Mouse (Mus musculus) myocyte (in vitro differentiated cells): ENCODE measurements at regions not wholly inside any gene's neighbourhood (a gene's known extent, or its start where the extent isn't known, plus 50 kb on each side); places are given as distances from the start of the nearest gene placed in this dataset.

ENCODE experiments used
- H3K27me3 ChIP-seq: one replicate; pipeline ENCODE4 v1.6.1; 2011; ENCODE audit not compliant: control insufficient read depth, insufficient read depth, insufficient read length
- H3K36me3 ChIP-seq: one replicate; pipeline ENCODE4 v1.6.1; 2011; ENCODE audit not compliant: control insufficient read depth, insufficient read depth
- H3K4me2 ChIP-seq: one replicate; pipeline ENCODE4 v1.6.1; 2011; ENCODE audit warnings: low read depth, control low read depth
- H3K4me3 ChIP-seq: one replicate; pipeline ENCODE4 v1.5.1; 2011; ENCODE audit warnings: mild to moderate bottlenecking, control low read depth, moderate library complexity
- H3K79me2 ChIP-seq: one replicate; pipeline ENCODE4 v1.6.1; 2011; ENCODE audit not compliant: control insufficient read depth, insufficient read depth
- H3ac ChIP-seq: one replicate; pipeline ENCODE4 v1.6.1; 2011; ENCODE audit not compliant: control insufficient read depth, insufficient read length
- CEBPB ChIP-seq: IDR thresholded peaks from 2 replicates; pipeline ENCODE4 v1.6.1; 2011; ENCODE audit warnings: mild to moderate bottlenecking, moderate library complexity; ENCODE audit not compliant: poor library complexity, insufficient read depth, severe bottlenecking
- E2F4 ChIP-seq: IDR thresholded peaks from one replicate; pipeline ENCODE4 v1.6.1; 2011; ENCODE audit warnings: mild to moderate bottlenecking, control low read depth, moderate library complexity; ENCODE audit not compliant: insufficient read depth
- MAX ChIP-seq: IDR thresholded peaks from one replicate; pipeline ENCODE4 v1.6.1; 2011; ENCODE audit warnings: low read depth, mild to moderate bottlenecking, control low read depth
- MYOD1 ChIP-seq, 3 experiments: IDR thresholded peaks; one replicate each; pipeline ENCODE4 v1.6.1; 2011; ENCODE audit warnings: control low read depth in 2 of 3, low read depth in 2 of 3, mild to moderate bottlenecking in 2 of 3, moderate library complexity in 1 of 3; ENCODE audit not compliant: insufficient read length in 2 of 3, control insufficient read depth in 1 of 3
- MYOG ChIP-seq, 3 experiments: IDR thresholded peaks; one replicate each; pipeline ENCODE4 v1.6.1; 2011; ENCODE audit warnings: control low read depth in 2 of 3, low read depth in 2 of 3, mild to moderate bottlenecking in 2 of 3; ENCODE audit not compliant: insufficient read length in 2 of 3, control insufficient read depth in 1 of 3, insufficient read depth in 1 of 3
- POLR2A ChIP-seq: IDR thresholded peaks from one replicate; pipeline ENCODE4 v1.6.1; 2011; ENCODE audit warnings: low read depth, mild to moderate bottlenecking, control low read depth, moderate library complexity; ENCODE audit not compliant: insufficient read length
- POLR2AphosphoS2 ChIP-seq: IDR thresholded peaks from one replicate; pipeline ENCODE4 v1.6.1; 2011; ENCODE audit warnings: low read depth, control low read depth; ENCODE audit not compliant: insufficient read length
- REST ChIP-seq: IDR thresholded peaks from one replicate; pipeline ENCODE4 v1.6.1; 2011; ENCODE audit warnings: mild to moderate bottlenecking, control low read depth, moderate library complexity; ENCODE audit not compliant: insufficient read depth, insufficient read length
- SRF ChIP-seq: IDR thresholded peaks from one replicate; pipeline ENCODE4 v1.6.1; 2011; ENCODE audit warnings: low read depth; ENCODE audit not compliant: control insufficient read depth, insufficient read length
- TCF12 ChIP-seq: IDR thresholded peaks from one replicate; pipeline ENCODE4 v1.6.1; 2011; ENCODE audit warnings: mild to moderate bottlenecking, control low read depth; ENCODE audit not compliant: poor library complexity, insufficient read depth, severe bottlenecking
- TCF3 ChIP-seq: IDR thresholded peaks from one replicate; pipeline ENCODE4 v1.6.1; 2011; ENCODE audit warnings: low read depth, control low read depth; ENCODE audit not compliant: insufficient read length
- USF1 ChIP-seq: IDR thresholded peaks from one replicate; pipeline ENCODE4 v1.6.1; 2011; ENCODE audit warnings: low read depth, mild to moderate bottlenecking, control low read depth, moderate library complexity

DNA sequence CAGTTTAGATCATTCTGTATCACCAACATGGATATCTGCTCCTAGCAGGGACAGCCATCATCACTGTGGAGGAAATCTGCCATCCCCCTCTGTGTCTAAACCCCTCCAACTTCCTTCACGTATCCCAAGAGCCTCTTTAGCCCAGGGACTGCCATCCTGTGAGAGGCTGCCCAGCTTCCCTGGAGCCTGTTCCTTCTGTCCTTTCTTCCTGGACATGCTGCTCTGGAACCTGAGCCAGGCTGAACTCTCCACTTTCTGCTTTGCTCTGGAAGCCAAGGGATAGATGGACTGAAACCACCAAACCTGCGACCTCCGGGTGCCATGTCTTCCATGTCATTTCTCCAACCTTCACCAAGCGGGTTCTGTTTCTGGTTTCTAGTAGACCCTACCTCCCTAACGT lies 335.3 kb upstream of the Jarid2 start:
- Histone ChIP-seq H3K79me2 (no peaks in the 10 kb centered on the region), H3K27me3 (no peaks in the 10 kb centered on the region)
- TF ChIP-seq TCF3 (no peak), E2F4 (no peak), CEBPB (no peak), USF1 (no peak), TCF12 (no peak), MAX (no peak), MYOG (IDR thresholded peaks at IDR 0.05; ENCODE audit: control insufficient read depth in 1 of 3, insufficient read depth in 1 of 3, insufficient read length in 2 of 3, low read depth in 2 of 3) (no peak), SRF (no peak), POLR2AphosphoS2 (no peak), MYOD1 (IDR thresholded peaks at IDR 0.05; ENCODE audit: control insufficient read depth in 1 of 3, insufficient read length in 2 of 3, low read depth in 2 of 3) (no peak), POLR2A (no peak), REST (no peak)

GRCm38 (mm10) chr13:44398613-44399369 lies 330.5 kb upstream of the Jarid2 start:
- Histone ChIP-seq H3ac (no peak overlapping the region), H3K36me3 (no peaks in the 10 kb centered on the region), H3K79me2 (no peaks in the 10 kb centered on the region), H3K4me3 (no peak overlapping the region), H3K4me2 (no peak overlapping the region), H3K27me3 (no peaks in the 10 kb centered on the region)
- TF ChIP-seq SRF (no peak), POLR2A (no peak), POLR2AphosphoS2 (no peak), E2F4 (no peak), USF1 (no peak), REST (no peak), TCF12 (no peak), CEBPB (no peak), MYOG (IDR thresholded peaks at IDR 0.05; ENCODE audit: control insufficient read depth in 1 of 3, insufficient read depth in 1 of 3, insufficient read length in 2 of 3, low read depth in 2 of 3) (no peak), MAX (no peak), MYOD1 (IDR thresholded peaks at IDR 0.05; ENCODE audit: control insufficient read depth in 1 of 3, insufficient read length in 2 of 3, low read depth in 2 of 3) (no peak), TCF3 (no peak)

More for the DNA sequence above, 335.3 kb upstream of the Jarid2 start:
- H3ac ChIP-seq = no peak overlapping the region
- H3K4me2 ChIP-seq = no peak overlapping the region
- no peaks in the 10 kb centered on the region for H3K36me3 ChIP-seq
- no peak overlapping the region for H3K4me3 ChIP-seq

- H3K36me3 ChIP-seq = no peaks in the 10 kb centered on the region
- H3K79me2 ChIP-seq = no peaks in the 10 kb centered on the region
- H3ac ChIP-seq = no peak overlapping the region
- H3K4me3 ChIP-seq = no peak overlapping the region
- TF ChIP-seq TCF12 (no peak), MYOD1 (IDR thresholded peaks at IDR 0.05; ENCODE audit: control insufficient read depth in 1 of 3, insufficient read length in 2 of 3, low read depth in 2 of 3) (no peak), POLR2AphosphoS2 (no peak), CEBPB (no peak), TCF3 (no peak), E2F4 (no peak), REST (no peak), MYOG (IDR thresholded peaks at IDR 0.05; ENCODE audit: control insufficient read depth in 1 of 3, insufficient read depth in 1 of 3, insufficient read length in 2 of 3, low read depth in 2 of 3) (no peak), USF1 (no peak), POLR2A (no peak), MAX (no peak), SRF (no peak)
- H3K27me3 ChIP-seq = no peaks in the 10 kb centered on the region
- H3K4me2 ChIP-seq = no peak overlapping the region
These were observed 329.9 kb upstream of the Jarid2 start for GRCm38 (mm10) chr13:44399370-44399685.

GRCm38 (mm10) chr13:44399831-44400321 lies 329.4 kb upstream of the Jarid2 start:
- TF ChIP-seq POLR2AphosphoS2 (no peak), REST (no peak), MAX (no peak), TCF3 (no peak), POLR2A (no peak), SRF (no peak), CEBPB (no peak), USF1 (no peak), MYOD1 (IDR thresholded peaks at IDR 0.05; ENCODE audit: control insufficient read depth in 1 of 3, insufficient read length in 2 of 3, low read depth in 2 of 3) (no peak), TCF12 (no peak), MYOG (IDR thresholded peaks at IDR 0.05; ENCODE audit: control insufficient read depth in 1 of 3, insufficient read depth in 1 of 3, insufficient read length in 2 of 3, low read depth in 2 of 3) (no peak), E2F4 (no peak)
- Histone ChIP-seq H3K36me3 (no peaks in the 10 kb centered on the region), H3ac (no peak overlapping the region), H3K4me2 (no peak overlapping the region), H3K79me2 (no peaks in the 10 kb centered on the region), H3K4me3 (no peak overlapping the region), H3K27me3 (no peaks in the 10 kb centered on the region)
